Mouse (Mus musculus) T-helper 17 cell (primary cell): ENCODE results near the gene P3h3.

Source experiments
- in situ Hi-C, 2 experiments: fragments of 300-600 bp; cut with MboI, MseI; formaldehyde crosslinking; loops; 1 replicate in 1 of 2; 2 replicates in 1 of 2; pipeline ENCODE4 v1.15.1; 2025; ENCODE audit warnings: high pct_unique_total_duplicates in 2 of 2

The P3h3 gene

DNA sequence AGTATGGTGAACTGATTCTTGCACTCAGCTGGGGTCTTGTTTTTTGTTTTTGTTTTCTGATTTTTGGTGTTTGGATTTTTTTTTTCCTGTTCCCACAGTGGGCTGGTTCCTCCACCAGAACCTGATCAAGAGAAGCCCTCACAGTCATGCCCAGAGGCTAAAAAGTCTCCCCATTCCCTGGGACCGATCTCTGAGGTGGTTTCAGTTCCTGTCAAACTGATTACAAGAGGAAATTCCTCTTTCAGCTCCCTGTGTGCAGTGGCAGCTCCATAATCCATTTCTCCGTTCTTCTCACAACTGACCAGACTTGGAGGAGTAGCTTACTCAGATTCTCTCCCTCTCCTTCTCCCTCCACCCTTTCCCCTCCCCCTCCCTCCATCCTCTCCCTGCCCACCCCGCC is 16.8 kb upstream of the P3h3 start:
- in situ Hi-C loops: no loop called here

DNA sequence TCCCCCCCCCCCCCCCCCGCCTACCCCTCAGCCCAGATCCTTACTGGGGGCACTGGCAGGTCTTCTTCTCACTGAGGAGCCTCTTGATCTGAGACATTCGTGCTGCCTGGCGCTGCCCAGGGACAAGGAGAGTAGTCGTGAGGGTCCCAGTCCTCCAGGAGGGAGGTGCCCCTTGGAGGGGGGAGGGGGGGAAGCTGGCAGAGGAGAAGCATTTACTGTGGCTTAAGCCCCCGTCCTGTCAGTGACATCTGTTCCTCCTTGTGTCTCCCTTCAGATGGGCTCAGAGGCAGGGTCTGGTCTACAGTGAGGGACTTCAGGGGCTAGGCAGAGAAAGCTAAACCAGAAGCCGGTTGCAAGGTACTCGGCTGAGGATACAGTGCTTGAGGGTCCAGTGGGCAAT is 9.0 kb upstream of the P3h3 start:
- in situ Hi-C loops: no loop called here

- in situ Hi-C loops: no loop called here
Measured at GRCm38 (mm10) chr6:124865766-124866362, 8.3 kb upstream of the P3h3 start.

DNA sequence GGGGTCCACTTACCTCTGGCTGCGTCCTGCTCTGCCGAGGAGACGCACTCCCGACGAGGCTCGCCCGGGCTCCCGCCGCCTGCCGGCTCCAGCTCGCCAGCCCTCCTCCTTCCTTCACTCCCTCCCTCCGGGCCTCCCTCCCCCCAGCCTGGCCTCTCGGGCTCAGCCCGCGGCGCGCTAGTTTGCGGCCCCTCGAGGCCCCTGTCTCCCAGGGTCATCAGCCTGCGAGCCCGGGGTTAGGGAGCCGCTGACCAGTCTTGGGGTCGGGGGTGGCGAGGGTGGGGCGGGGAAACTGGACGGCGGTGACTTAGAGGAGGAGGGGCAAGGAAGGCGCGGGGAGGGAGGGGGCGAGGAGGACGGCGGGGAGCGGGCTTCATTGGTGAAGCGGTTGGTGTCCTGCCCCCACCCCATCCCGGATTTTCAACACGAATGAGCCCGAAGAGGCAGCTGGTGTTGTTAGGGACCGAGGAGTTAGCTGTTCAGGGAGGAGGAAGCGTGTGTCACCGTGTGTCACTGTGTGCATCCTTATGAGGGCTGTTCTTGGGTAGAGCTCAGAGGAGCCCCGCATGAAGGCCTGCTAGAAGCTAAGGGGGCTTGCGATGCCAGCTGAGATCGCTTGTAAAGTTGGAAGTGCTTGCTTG is 6.2 kb upstream of the P3h3 start, which contains the start of gene Gpr162:
Gene Gpr162, minus strand, starts transcription at position 326 of the 641 bp plus-strand sequence.
- in situ Hi-C loops: no loop called here

DNA sequence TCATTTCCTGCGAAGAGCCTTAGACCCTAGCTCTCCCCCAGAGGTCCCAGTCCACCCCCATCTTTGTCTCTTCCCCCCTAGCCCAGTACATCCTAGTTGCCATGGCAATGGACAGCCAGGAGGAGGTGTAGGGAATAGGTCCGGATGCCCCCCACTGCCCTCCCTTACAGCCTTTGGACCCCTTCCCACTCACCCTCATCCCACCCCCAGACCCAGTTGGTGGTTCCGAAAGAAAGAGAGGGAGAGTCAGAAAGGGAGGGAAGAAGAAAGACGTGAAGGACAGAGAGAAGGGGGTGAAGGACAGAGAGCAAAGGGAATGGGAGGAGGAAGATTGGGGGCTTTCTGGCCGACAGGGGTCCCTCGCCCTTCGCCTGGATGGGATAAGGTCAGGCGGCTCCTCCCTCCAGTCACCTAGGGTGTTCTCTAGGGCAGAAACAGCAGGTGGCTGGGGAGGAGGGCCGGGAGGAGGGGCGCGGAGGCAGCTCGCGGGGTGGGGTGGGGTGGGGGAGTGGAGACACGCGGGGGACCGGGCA is 5.6 kb upstream of the P3h3 start:
- in situ Hi-C loops: no loop called here

DNA sequence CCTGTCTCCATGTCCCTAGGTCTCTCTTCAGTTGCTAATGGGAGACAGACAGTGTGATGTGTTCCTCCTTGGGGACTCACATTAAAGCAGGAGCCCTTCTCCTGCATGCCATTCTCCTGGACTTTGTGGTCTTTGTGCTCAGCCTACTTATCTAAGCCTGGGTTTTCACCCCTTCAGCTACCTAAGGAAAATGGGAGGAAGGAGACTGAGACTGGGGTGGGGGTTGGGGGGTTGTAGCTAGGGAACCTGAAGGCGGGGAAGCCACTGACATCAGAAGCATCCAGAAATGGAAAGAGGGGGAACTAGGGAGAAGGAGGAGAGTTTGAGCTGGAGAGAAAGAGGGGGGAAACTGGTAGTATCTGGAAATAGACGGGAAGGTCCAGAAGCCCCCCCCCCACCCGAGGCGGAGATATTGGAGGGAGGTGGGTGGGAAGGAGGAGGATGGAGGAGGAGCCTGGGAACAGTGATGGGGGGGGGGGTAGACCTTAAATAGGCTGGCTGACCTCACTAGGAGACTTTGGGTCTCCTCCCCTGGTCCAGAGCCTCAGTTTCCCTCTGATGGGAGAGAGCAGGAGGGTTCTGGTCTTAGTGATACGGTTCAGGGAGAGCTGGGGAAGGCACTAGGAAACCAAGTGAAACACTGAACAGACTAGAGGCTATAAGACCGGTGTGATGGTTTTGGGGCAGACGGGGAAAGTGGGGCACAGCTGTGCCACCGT is 5.0 kb upstream of the P3h3 start:
- in situ Hi-C loops: no loop called here

GRCm38 (mm10) chr6:124861802-124862201 is 4.2 kb upstream of the P3h3 start:
- in situ Hi-C loops: no loop called here

GRCm38 (mm10) chr6:124861266-124861665 is 3.7 kb upstream of the P3h3 start:
- in situ Hi-C loops: no loop called here

DNA sequence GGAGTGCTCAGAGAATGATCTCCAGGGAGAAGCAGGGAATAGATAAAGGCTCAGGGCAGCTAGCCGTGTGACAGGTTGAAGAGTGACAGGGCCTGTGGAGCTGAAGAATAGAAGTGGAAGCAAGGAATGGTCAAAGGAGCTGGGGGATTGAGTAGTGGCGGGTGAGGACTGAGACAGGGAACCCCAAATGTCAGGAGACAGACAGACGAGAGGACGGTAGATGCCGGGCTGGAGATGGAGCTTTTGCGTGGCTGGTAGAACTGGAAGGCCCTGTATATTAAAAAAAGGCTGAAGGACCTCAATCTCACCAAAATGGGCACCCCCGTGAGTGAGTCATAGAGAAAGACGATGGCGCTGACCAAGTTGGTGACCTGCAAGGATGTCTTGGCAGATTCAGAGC is 3.0 kb upstream of the P3h3 start:
- in situ Hi-C loops: no loop called here

GRCm38 (mm10) chr6:124859725-124860124 is 2.2 kb upstream of the P3h3 start:
- in situ Hi-C loops: loop anchor here in 1 of 2 experiments (5.0 kb wide), 1 partner anchor 78 kb away; no protein-coding TSS in a partner anchor

- in situ Hi-C loops: loop anchor here in 1 of 2 experiments (5.0 kb wide), 1 partner anchor 79 kb away; no protein-coding TSS in a partner anchor
Measured at GRCm38 (mm10) chr6:124858561-124859318, 1.2 kb upstream of the P3h3 start.

DNA sequence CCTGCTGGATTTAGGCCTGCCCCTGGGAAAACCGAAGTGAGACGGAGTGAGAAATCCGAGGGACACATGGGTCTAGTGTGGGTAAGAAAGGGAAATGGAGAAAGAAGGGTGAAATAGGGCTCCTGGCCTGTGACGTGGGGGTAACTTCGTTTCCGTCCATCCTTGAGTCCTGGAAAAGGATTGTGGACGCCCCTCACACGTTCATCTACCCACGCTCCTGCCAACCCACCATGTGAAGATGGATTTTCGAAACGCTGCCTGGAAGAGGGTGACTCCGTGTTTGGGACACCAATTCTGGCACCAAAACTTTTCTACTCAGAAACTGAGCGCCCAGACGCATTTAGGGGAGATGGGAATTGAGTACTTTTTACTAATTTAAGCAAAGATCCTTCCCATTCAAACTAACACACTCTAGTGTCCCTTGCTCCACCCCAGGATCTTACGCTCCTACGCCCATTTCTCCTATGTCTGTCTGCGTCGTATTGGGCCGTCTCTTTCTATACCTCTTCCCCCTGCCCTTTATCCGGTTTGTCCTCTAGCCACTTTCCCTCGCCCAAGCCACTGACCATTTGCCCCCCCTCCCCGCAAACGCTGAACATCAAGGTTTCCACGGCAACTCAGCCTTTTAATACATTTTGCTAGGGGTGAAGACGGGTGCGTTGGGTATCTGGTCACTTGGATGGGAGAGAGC is 433 bp upstream of the P3h3 start:
- in situ Hi-C loops: loop anchor here in 1 of 2 experiments (5.0 kb wide), 1 partner anchor 79 kb away; no protein-coding TSS in a partner anchor

- in situ Hi-C loops: loop anchor here in 1 of 2 experiments (5.0 kb wide), 1 partner anchor 81 kb away; no protein-coding TSS in a partner anchor
Measured at GRCm38 (mm10) chr6:124856321-124856720, 1.2 kb downstream of the P3h3 start.

DNA sequence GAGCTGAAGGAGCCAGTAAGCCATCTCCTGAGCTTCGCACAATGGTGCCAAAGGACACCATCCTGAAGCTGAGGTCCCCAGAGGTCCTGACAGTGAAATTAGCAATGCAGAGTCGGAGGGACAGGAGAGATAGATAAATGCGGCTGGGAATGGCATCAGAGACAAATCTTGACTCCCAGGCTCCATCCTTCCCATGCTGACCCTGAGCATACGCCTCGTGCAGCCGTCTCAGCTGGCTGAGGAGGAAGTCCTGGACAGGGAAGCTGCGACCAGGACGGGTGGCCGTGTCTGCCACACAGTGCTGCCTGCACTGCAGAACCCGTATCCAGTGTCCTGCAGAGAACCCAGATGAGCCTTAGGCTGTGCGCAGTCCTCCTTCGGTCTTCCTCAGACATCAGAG is 2.9 kb downstream of the P3h3 start:
- in situ Hi-C loops: loop anchor here in 1 of 2 experiments (5.0 kb wide), 1 partner anchor 83 kb away; no protein-coding TSS in a partner anchor

DNA sequence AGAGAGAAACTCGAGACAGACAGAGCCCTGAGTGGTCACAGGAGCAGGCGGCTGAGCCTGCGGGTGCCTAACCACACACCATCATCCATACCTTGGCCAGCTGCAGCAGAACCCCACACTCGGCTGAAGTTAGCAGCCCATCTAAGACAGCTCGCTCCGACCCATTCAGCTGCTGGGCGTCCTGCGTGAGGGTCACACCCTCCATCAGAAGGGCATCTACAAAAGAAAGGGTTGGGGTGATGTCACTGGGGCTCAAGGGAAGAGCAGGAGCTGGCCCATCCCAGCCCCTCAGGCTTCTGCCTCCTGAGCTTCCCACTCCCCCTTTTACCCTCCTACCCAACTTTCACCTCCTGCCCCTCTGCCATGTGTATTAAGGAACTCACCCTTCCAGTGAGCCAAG is 7.0 kb downstream of the P3h3 start:
- in situ Hi-C loops: no loop called here

GRCm38 (mm10) chr6:124847305-124847704 is 10.2 kb downstream of the P3h3 start:
- in situ Hi-C loops: no loop called here

- in situ Hi-C loops: no loop called here
Measured at GRCm38 (mm10) chr6:124840241-124841167, 17.0 kb downstream of the P3h3 start, which contains the start of gene Gnb3. TSS of gene Gnb3 (minus strand) at chr6:124840275.

DNA sequence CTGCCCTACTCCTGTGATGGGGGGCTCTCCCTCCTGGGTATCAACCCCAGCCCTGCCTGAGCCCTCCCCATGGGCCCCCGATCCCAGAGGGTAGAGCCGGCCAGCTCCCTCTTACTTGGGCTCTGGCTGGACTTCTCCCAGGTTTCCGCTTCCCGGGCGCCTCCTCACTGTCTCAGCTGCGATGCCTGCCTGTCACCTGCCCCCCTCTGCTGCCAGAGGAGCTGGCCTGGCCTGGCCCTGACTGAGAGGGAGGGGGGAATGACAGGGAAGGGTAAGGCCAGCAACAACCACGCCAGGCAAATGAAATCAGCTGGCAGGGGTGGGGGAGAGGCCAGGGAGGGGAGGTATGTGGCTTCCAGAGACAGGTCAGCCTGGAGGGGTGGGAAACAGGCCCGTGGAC is 17.7 kb downstream of the P3h3 start:
- in situ Hi-C loops: no loop called here

DNA sequence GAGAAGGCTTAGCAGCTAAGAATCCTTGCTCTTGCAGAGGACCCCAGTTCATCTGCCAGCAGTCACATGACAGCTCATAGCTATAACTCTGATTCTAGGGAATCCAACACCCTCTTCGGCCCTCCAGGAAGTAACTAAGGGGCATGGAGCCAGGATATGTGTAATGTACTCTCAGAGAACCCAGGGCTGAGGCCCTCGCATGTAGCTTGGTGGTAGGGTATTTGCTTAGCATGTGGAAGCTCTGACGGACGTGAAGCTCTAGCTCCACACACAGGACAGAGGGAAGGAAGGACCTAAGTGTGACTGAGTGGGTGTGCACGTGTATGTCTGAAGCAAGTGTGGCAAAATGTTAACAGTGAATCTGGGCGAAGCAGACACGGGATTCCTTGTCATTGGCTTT is 21.1 kb downstream of the P3h3 start:
- in situ Hi-C loops: no loop called here

DNA sequence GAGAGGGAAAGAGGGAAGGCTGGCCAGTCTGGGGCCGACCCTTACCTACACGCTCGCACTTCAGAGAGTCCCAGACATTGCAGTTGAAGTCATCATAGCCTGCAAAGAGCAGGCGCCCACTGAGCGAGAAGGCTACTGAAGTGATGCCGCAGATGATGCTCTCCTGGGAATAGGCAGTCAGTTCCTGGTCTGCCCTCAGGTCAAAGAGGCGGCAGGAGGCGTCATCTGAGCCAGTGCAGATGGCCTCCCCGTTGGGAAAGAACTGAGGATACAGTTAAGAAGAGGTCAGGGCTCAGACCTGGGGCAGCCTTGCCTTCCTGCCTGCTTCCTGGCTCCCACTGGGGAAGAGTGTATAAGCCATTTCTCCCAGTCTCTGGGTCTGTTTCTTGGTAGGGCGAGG is 22.0 kb downstream of the P3h3 start:
- in situ Hi-C loops: no loop called here
